Mouse (Mus musculus): ENCODE measurements at regions not wholly inside any gene's neighbourhood (a gene's known extent, or its start where the extent isn't known, plus 50 kb on each side); places are given as distances from the start of the nearest gene placed in this dataset.

GRCm38 (mm10) chr5:64472415-64472814 lies 316.3 kb downstream of the Tbc1d1 start:
- TF ChIP-seq CTCF (conservative IDR thresholded peaks at IDR 0.05 in 1 of 2, IDR thresholded peaks at IDR 0.05 in 1 of 2; ENCODE audit: low read depth in 2 of 2, low read length in 2 of 2): no peak
- TF ChIP-seq POLR2A (IDR thresholded peaks at IDR 0.05; ENCODE audit: low read depth, low read length): no peak
- no peak for TF ChIP-seq POLR2AphosphoS2 (IDR thresholded peaks at IDR 0.05; ENCODE audit: low read depth, low read length)
- TF ChIP-seq KAT2A (IDR thresholded peaks at IDR 0.05; ENCODE audit: insufficient replicate concordance, low read length): no peak
- TF ChIP-seq E2F4 (IDR thresholded peaks at IDR 0.05; ENCODE audit: insufficient replicate concordance, low read depth, low read length): no peak
- TF ChIP-seq MAFK (IDR thresholded peaks at IDR 0.05; ENCODE audit: insufficient replicate concordance, low read length): no peak
- TF ChIP-seq TCF12 (IDR thresholded peaks at IDR 0.05; ENCODE audit: low read depth, low read length): no peak
- TF ChIP-seq JUN (IDR thresholded peaks at IDR 0.05; ENCODE audit: insufficient read depth, low read depth, low read length): no peak
- no peak for TF ChIP-seq EP300 (IDR thresholded peaks at IDR 0.05; ENCODE audit: low read length)
- no peak for TF ChIP-seq ZNF384 (IDR thresholded peaks at IDR 0.05; ENCODE audit: low read depth, low read length)
- no peak for TF ChIP-seq RCOR1 (conservative IDR thresholded peaks at IDR 0.05; ENCODE audit: low read depth, low read length)
- no peak for TF ChIP-seq NRF1 (IDR thresholded peaks at IDR 0.05; ENCODE audit: low read depth, low read length)
- TF ChIP-seq MYC (IDR thresholded peaks at IDR 0.05; ENCODE audit: low read depth, low read length): no peak

Data from CH12.LX (cell line).